Mouse (Mus musculus) layer of hippocampus, adult 8-10 months (tissue): ENCODE data around the gene Iqgap2. TPM values are rescaled to one million over a fixed set of nuclear protein-coding genes. Genes with fewer than 3 reads are reported as not detected.

Experiments
- DNase-seq, 2 experiments: peaks; one replicate each; pipeline ENCODE4 v3.0.0; 2022; ENCODE audit warnings: low spot score in 2 of 2
- total RNA-seq, 4 experiments: library from RNA; stranded (reverse); gene quantifications; 2 replicates each; pipeline ENCODE4 v1.2.4; 2022

Gene Iqgap2
- total RNA-seq, 4 experiments from 2014 or later: 60.5 to 80.9 (median 72.5) TPM

GRCm38 (mm10) chr13:95714271-95714975 is 177.3 kb downstream of the Iqgap2 start:
- no peak for DNase-seq

GRCm38 (mm10) chr13:95712570-95713268 is 179.0 kb downstream of the Iqgap2 start:
- DNase-seq: no peak

GRCm38 (mm10) chr13:95712054-95712453 is 179.7 kb downstream of the Iqgap2 start:
- DNase-seq: no peak

GRCm38 (mm10) chr13:95705589-95705988 is 186.1 kb downstream of the Iqgap2 start:
- no peak for DNase-seq

GRCm38 (mm10) chr13:95703376-95703775 is 188.3 kb downstream of the Iqgap2 start:
- DNase-seq: no peak

GRCm38 (mm10) chr13:95697874-95698273 is 193.8 kb downstream of the Iqgap2 start:
- no peak for DNase-seq

GRCm38 (mm10) chr13:95696654-95697163 is 195.0 kb downstream of the Iqgap2 start, which contains the start of gene F2rl2:
Gene F2rl2, plus strand, starts transcription at chr13:95696853.
- peak; percentile 25 to 34 for DNase-seq

- no peak for DNase-seq
Observed at GRCm38 (mm10) chr13:95696120-95696653, 195.5 kb downstream of the Iqgap2 start.

GRCm38 (mm10) chr13:95692201-95692600 is 199.5 kb downstream of the Iqgap2 start:
- peak; percentile 18 to 44 for DNase-seq

- no peak for DNase-seq
Observed at GRCm38 (mm10) chr13:95688576-95688975, 203.1 kb downstream of the Iqgap2 start.

GRCm38 (mm10) chr13:95685736-95686135 is 206.0 kb downstream of the Iqgap2 start:
- DNase-seq: no peak

GRCm38 (mm10) chr13:95684656-95685244 is 207.0 kb downstream of the Iqgap2 start:
- no peak for DNase-seq

- DNase-seq: no peak
Observed at GRCm38 (mm10) chr13:95679491-95679941, 212.2 kb downstream of the Iqgap2 start.

- DNase-seq: no peak
Observed at GRCm38 (mm10) chr13:95679078-95679477, 212.6 kb downstream of the Iqgap2 start.

- no peak for DNase-seq
Observed at GRCm38 (mm10) chr13:95672372-95672771, 219.3 kb downstream of the Iqgap2 start.

- no peak for DNase-seq
Observed at GRCm38 (mm10) chr13:95671108-95671897, 220.4 kb downstream of the Iqgap2 start.

- DNase-seq: no peak
Observed at GRCm38 (mm10) chr13:95670534-95670933, 221.2 kb downstream of the Iqgap2 start.

- DNase-seq: no peak
Observed at GRCm38 (mm10) chr13:95667260-95667659, 224.5 kb downstream of the Iqgap2 start.

GRCm38 (mm10) chr13:95665644-95666356 is 225.9 kb downstream of the Iqgap2 start:
- peak; percentile 13 to 21 for DNase-seq

GRCm38 (mm10) chr13:95663834-95664233 is 227.9 kb downstream of the Iqgap2 start:
- no peak for DNase-seq
